Mouse (Mus musculus) adipocyte (in vitro differentiated cells): Measurements from ENCODE around the gene Baiap2l1.

ENCODE experiments used
- DNase-seq: peaks from one replicate; pipeline ENCODE4 v3.0.0-alpha.2; 2016; ENCODE audit warnings: low spot score

Gene Baiap2l1

DNA sequence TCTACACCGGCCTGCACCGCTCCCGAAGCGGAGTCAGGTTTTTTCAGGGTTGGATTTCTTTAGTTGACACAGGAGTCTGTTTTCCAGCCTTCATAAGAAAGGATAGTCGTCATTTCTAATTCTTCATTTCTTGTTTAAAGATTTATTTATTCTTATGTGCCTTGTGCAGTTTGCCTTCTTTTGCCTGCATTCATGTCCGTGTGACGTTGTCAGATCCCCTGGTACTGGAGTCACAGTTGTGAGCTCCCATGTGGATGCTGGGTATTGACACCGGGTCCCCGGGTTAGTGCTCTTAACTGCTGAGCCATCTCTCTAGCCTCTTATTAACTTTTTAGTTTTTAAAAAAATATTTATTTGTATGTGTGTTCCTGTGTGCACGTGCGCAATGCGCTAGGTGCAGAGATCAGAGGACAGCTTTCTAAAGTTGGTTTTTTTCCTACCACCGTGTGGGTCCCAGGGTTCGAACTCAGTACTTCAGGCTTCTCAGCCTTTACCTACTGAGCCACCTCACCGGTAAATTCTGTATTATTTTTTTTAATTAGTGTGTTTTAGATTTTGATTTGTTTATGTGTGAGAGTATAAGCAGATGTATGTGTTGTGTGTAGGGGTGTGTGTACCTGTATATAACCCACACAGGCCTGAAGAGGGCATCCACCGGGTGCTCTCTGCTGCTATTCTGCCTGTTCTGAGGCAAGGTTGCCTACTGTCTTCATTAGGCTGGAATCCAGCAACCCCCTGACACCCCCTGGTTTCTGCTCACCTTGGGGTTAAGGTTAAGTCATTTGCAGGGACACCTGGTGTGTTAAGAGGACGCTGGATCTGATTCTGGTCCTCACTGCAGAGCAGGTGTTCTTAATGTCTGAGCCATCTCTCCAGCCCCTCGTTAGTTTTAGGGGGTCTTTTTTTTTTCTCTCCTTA is 133.8 kb downstream of the Baiap2l1 start:
- no peak for DNase-seq

DNA sequence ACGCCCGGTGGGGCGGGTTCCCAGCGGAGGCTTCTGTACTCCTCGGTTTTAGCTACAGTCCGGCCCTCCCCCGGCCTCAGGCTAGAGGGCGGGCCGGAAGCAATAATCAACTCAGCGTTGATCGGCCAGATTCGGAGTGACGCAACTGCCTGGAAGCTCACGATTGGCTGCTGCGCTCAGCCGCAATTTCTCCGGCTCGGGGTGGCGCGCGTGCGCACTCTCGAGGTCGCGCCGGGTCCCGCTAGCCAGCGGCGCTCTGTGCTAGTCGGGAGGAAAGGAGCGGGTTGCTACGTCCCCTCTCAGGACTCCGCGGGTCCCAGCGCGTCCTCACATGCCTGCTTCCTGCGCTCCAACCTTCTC is 134.4 kb downstream of the Baiap2l1 start, which contains the start of gene Tecpr1:
Gene Tecpr1, minus strand, starts transcription at position 113 of the 360 bp plus-strand sequence.
- peak; percentile 96 for DNase-seq

DNA sequence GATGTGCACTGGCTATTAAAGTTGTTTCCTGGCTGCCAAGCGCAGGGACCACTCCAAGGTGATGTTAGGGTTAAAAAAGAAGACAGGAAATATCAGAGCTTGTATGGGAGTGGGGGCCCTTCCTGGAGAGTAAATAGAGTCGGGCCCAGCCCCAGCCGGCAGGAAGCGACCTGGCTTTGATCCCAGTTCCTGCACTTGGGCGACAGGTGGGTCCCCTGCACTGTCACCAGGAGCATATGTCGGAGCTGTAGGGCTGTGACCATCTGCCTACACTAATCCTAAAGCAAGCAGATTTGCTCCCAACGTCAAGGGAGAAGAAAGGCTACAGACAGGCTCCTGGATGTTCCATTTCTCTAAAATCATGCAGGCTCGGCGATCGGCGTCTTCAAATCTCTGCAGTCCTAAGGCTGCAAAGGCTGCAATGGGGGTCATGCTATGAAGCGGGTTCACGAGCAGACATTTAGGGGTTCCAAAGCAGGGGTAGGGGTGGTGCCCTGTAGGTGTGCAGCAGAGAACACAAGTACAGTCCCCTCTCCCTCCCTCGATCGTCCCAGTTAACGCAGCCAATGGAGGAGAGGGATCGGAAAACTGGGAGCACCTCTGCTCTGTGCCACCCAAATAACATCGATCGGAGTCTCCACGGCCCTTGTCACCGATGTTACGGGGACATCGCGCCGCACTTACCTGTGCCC is 135.0 kb downstream of the Baiap2l1 start:
- no peak for DNase-seq

DNA sequence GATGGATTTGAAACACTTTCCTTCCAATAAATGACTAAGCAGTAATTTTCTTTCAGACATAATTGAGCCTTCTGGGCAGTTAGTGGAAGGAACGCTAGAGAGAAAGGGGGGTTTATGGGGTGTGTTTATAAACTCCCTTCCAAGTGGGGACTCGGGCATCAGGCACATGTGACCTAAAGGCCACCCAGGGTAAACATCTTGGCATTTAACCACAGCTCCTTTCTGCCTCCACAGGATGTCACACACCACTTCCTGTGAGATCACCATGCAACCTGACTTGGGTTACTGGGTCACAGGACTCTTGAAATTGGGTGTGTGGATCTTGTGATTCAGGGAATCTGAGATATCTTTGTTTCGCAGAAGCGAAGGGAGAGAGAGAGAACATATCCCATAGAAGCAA is 136.6 kb downstream of the Baiap2l1 start:
- DNase-seq, result peak; percentile 66

DNA sequence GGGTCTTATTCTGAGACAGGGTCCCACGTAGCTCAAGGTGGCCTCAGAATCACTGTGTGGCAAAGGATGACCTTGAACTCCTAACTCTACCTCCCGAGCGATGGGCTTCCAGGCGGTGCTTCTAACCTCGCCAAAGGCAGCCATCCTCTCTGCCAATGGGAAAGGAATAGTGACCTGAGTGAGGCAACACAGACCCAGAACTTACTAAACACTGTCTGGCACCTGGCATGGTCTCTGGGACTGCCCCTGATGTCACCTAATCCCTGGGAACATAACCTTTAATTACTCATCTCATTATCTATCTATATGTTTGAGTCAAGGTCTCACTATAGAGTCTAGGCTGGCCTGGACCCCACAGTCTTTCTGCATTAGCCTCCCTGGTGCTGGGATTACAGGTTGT is 138.0 kb downstream of the Baiap2l1 start:
- no peak for DNase-seq

DNA sequence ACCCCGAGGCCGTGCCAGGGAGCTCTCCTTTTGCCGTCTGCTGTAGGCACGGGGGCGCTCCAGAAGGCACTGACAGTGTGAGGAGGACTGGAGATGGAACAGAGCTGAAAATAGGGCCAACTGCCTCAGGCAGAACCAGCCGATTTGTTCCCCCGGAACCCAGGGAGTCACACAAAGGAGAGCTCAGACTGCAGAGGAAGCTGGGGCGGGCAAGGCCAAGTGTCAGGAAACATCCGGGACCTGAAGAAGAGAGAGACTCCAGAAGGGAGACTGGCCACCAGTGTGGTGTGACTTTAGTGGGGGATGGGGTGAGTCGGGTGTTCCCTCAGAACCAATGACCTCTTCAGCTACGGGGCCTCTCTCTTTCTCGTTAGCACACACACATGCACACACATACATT is 138.6 kb downstream of the Baiap2l1 start:
- DNase-seq, result no peak

DNA sequence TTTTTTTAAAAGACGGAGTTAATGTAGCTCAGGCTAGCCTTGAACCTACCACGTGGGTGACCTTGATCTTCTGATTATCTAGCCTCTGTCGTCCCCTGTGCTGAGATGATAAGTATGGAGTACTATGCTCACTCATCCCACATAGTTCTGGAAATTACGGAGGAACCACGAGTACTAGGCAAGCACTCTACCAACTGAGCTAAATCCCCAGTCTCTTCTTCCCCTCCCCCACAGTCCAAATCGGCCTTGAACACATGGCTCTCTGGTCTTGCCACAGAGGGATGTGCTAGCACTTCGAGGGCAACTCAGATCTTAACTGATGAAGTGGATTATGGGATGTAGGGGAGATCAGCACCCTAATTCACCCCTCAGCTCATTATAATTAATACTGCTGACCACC is 139.9 kb downstream of the Baiap2l1 start:
- DNase-seq, result no peak

DNA sequence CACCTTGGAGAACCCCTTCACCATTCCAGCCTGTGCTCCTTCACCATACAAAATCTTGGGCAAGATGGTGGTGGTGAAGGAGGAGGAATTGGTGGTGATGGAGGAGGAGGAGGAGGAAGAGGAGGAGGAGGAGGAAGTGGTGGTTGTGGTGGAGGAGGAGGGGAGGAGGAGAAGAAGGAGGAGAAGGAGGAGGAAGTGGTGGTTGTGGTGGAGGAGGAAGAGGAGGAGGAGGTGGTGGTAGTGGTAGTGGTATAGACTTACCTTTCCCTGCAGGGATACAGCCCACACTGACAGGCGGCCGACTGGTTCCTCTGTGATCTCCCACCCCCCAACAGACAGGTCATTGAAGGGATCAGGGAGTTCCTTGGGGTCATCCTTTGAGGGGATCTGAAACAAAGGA is 141.9 kb downstream of the Baiap2l1 start:
- DNase-seq, result no peak
